ENCODE assay signal across 26 mouse cellular contexts in the genomic region with DNA sequence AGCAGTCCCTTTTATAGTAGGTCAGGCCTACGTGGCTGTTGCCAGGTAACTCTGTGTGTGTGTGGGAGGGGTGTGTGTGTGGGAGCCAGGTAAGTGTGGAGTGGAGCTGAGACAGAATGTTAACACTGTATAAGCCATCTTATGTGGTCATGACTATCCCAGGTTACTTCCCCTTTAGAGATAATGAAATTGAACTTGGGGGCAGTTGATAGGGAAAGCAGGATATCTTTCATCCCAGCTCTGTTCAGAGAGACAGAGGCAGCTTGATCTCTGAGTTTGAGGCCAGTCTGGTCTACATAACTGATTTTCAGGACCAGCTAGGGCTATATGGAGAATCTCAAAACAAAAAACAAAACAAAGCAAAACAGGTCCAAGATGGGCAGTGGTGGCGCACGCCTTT. TPM values are rescaled to one million over a fixed set of nuclear protein-coding genes. Genes with fewer than 3 reads are reported as not detected.
DNase-seq lines count a peak whose midpoint lies in the region; ATAC-seq and TF ChIP-seq lines count a peak whose summit lies in the region.
"Had no signal": no experiment of that assay in that cellular context is flagged by ENCODE, and none has a peak within 500 bp of the region (broad histone marks: within the 10 kb centered on the region; RNA-seq: fewer than 3 reads in every experiment).

No protein-coding gene starts in this region.

- H3K4me2 ChIP-seq in liver, embryonic 15.5 days: peak overlapping the region; percentile 75
- H3K4me2 ChIP-seq: embryonic facial prominence, embryonic 12.5 days; limb, embryonic 15.5 days; lung, embryonic 15.5 days; midbrain, embryonic 11.5 days had no signal

- no peak for TF ChIP-seq CTCF in bone marrow, adult 2 months (IDR thresholded peaks at IDR 0.05; ENCODE audit: control insufficient read depth, insufficient read depth, low read length)

- no peak for TF ChIP-seq POLR2A in bone marrow, adult 2 months (IDR thresholded peaks at IDR 0.05; ENCODE audit: borderline replicate concordance, control insufficient read depth, low read depth, low read length)

- H3K27ac ChIP-seq in bone marrow, adult 2 months (ENCODE audit: control insufficient read depth, insufficient read depth, low read depth, low read length, poor library complexity): peak overlapping the region; percentile 29
- peak overlapping the region; percentile 97 for H3K27ac ChIP-seq in liver, embryonic 15.5 days (replicated peaks)
- H3K27ac ChIP-seq: embryonic facial prominence, embryonic 12.5 days; forebrain, embryonic 10.5 days; limb, embryonic 10.5 days; limb, embryonic 15.5 days; lung, embryonic 15.5 days had no signal

- 79% methylated on average over 3 of the region's 3 CpGs for WGBS in bone marrow, adult 2 months
- 70% methylated on average over 3 of the region's 3 CpGs for WGBS in liver, embryonic 15.5 days (ENCODE audit: insufficient replicate concordance)

- H3K36me3 ChIP-seq in liver, embryonic 15.5 days (replicated peaks): no peaks in the 10 kb centered on the region
- H3K36me3 ChIP-seq: embryonic facial prominence, embryonic 12.5 days; forebrain, embryonic 10.5 days; limb, embryonic 10.5 days; limb, embryonic 15.5 days; lung, embryonic 15.5 days had no signal

- 0 out of 2 replicates have a peak, but pooled peaks have one; percentile 5 for ATAC-seq in liver, embryonic 15.5 days (ENCODE audit: insufficient read depth)
- ATAC-seq: activated CD4-positive, CD25-positive, alpha-beta regulatory T cell, adult 4 months; CD4-positive, CD25-positive, alpha-beta regulatory T cell, adult 4 months; forebrain, embryonic 16.5 days; hindbrain, embryonic 16.5 days; midbrain, embryonic 16.5 days had no signal

- no peak overlapping the region for H3K4me3 ChIP-seq in bone marrow, adult 2 months (replicated peaks; ENCODE audit: control insufficient read depth, low read depth, low read length)
- H3K4me3 ChIP-seq in liver, embryonic 15.5 days (replicated peaks): no peak overlapping the region
- H3K4me3 ChIP-seq: embryonic facial prominence, embryonic 12.5 days; forebrain, embryonic 10.5 days; limb, embryonic 10.5 days; limb, embryonic 15.5 days; lung, embryonic 15.5 days had no signal

- DNase-seq in liver: peak; percentile 49
- DNase-seq in cerebellum, adult 11 months: no peak
- DNase-seq in testis, postnatal 10 days (ENCODE audit: low spot score): no peak
- no peak for DNase-seq in right cerebral cortex, postnatal 4 days
- no peak for DNase-seq in right cerebral cortex, postnatal 10 days (ENCODE audit: low spot score in 2 of 2)
- DNase-seq: adrenal gland, adult 2 months; cerebellum, adult 11-12 months; cerebellum, adult 9-11 months; embryo, embryonic 11 days; heart, postnatal 14 days; kidney, adult 9 months; kidney, postnatal 10 days; thymus, postnatal 4 days had no signal

- H3K27me3 ChIP-seq in liver, embryonic 15.5 days: no peaks in the 10 kb centered on the region
- H3K27me3 ChIP-seq: embryonic facial prominence, embryonic 12.5 days; limb, embryonic 15.5 days; lung, embryonic 15.5 days had no signal

- H3K9ac ChIP-seq in liver, embryonic 15.5 days: peak overlapping the region; percentile 28; the same call in 1 of the 2 replicates
- H3K9ac ChIP-seq: embryonic facial prominence, embryonic 12.5 days; limb, embryonic 15.5 days; lung, embryonic 15.5 days had no signal

- H3K9me3 ChIP-seq in liver, embryonic 15.5 days (replicated peaks): no peaks in the 10 kb centered on the region
- H3K9me3 ChIP-seq: embryonic facial prominence, embryonic 12.5 days; forebrain, embryonic 10.5 days; limb, embryonic 10.5 days; limb, embryonic 15.5 days; lung, embryonic 15.5 days had no signal

- H3K4me1 ChIP-seq in bone marrow, adult 2 months (ENCODE audit: control insufficient read depth, insufficient read depth, low read length): peaks cover 8% of the 10 kb centered on the region
- H3K4me1 ChIP-seq in liver, embryonic 15.5 days (replicated peaks): peaks cover 75% of the 10 kb centered on the region
- H3K4me1 ChIP-seq: embryonic facial prominence, embryonic 12.5 days; forebrain, embryonic 10.5 days; limb, embryonic 10.5 days; limb, embryonic 15.5 days; lung, embryonic 15.5 days had no signal

RNA-seq across cellular contexts. Expression of a gene that starts 7.4 kb away (rescaled TPM):
- 585 and 642 TPM in 2 replicates for polyA plus RNA-seq in bone marrow, adult 2 months (2011; ENCODE audit: insufficient read depth, insufficient read length, low replicate concordance, missing spikeins)
- 404 and 432 TPM in 2 replicates for polyA plus RNA-seq in liver, embryonic 15.5 days (2015; fragmentation: Nextera tagmentation; extraction: Ambion mirVana)
